Mouse (Mus musculus) cerebellum, adult 11 months (tissue): ENCODE results near the gene Hs6st3.

Experiments used
- DNase-seq: peaks from one replicate; pipeline ENCODE4 v3.0.0; 2022

Gene Hs6st3

GRCm38 (mm10) chr14:119667421-119667820 lies 529.3 kb downstream of the Hs6st3 start:
- no peak for DNase-seq

- no peak for DNase-seq
Observed at GRCm38 (mm10) chr14:119670836-119671587, 532.9 kb downstream of the Hs6st3 start.

DNA sequence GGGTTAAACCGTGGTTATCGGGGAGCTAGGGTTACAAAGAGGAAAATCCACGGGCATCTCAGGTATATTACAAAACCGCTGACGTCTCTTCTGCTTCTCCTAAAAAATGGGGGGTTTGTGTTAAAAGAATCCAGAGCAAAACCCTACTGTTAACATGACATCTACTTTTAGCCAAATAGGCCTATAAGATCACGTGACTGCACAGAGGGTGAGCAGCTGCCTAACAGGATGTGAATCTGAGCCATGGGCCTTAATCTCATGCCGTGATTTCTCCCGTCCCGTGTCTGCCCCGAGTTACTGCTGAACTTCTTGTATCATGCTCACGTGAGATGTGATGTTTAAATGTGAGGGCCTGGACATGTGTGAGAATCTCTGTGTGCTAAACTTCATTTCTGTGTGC lies 540.4 kb downstream of the Hs6st3 start:
- no peak for DNase-seq

DNA sequence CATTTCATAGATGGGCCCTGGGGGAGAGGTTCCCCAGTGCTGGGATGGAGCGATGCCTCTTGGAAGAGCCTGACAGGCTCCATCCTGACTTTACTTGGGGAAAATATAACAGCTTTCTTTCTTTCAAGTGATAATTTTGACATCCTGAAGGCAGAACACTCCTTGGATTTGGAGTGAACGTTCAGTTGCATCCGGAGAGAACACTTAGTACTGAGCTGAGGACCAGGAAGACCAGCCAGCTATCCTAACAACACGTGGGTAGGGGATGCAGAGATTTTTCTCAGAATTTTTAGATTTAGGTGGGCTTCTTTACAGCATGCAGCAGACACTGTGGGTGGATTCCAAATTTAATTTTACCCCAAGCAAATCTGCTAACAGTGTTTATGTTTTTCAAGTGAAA lies 541.9 kb downstream of the Hs6st3 start:
- no peak for DNase-seq

- DNase-seq = no peak
Observed at GRCm38 (mm10) chr14:119687885-119688284, 549.7 kb downstream of the Hs6st3 start.

DNA sequence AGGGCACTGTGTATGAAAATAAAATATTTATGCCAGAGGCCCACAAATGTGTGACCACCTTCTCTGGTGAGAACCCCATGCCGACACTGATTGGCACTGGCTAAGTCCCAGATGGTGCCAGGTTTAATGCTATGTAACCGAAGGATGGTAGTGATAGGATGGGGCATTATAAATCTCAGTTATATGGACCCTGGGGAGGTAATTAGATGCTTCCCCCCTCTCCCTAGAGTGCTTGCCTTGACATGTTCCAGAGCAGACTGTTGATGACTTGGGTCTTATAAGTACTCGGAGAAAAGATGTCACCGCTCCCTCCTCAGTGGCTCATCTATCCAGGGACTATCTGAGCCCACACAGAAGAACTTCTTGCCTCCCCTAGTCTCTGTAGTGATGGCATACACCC lies 561.8 kb downstream of the Hs6st3 start:
- DNase-seq = no peak

- DNase-seq = no peak
Observed at GRCm38 (mm10) chr14:119714712-119715111, 576.6 kb downstream of the Hs6st3 start.

DNA sequence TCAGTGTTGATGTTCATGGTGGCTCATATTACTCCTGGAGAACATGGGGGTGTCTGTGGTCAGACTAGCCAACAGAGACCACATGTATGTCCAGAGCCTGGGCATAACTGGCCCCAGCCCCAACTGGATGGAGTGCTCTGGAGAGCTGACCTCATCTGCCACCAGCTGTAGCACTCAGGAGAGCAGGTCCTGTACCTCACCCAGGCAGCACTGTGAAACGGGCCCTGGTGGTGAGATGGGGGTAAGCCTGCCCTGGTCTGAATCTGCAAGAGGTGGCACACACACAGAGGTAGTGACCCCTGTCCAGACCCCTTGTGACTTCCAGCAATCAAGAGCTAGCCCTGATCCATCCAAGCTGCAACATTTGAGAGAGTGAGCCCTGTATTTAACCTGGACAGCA lies 579.2 kb downstream of the Hs6st3 start:
- no peak for DNase-seq

DNA sequence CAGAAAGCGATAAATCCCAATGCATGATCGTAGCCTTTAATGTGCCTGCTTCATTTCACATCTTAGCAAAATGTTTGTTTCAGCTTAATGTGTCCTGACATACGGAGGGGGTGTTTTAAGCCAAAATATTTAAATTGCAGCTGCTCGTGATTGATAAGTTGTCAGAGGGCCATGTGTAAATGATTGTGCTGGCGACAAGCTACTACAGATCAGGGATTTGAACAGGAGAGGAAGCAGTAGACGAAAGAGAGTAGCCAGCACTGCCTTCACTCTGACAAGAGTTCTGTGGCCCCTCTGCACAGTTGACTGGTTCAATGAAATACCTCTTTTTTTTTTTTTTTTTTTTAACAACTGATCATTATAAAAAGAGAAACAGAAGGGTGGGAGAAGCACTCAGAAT lies 587.0 kb downstream of the Hs6st3 start:
- no peak for DNase-seq

DNA sequence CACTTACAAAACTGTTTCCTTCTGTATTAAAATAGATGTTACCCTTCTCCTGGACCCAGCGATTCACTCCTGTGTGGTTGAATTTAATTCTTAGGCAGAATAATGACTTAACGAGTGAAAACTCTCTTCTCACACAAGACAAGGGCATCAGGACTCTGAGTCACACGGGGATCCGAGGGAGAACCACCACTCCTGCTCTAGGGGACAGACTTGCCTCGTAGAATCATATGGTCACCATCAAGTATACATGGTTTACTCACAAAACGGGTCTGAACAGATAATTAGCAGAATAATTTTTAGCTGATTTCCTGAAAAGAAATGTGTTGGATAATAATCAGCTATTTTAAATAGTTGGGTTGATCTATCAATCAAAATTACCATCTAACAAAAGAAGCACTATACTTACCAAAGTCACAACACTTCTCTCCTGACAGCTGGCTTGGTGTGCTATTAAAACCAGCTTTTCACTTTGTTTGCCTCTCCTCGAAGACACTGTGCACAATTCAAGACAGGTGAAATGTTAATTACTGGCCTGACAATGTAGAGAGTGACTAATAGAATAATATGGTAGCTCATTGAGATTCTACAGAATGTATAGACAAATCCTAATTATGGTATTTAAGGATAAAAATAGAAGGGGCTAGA lies 593.4 kb downstream of the Hs6st3 start:
- DNase-seq = no peak

- DNase-seq = no peak
Observed at GRCm38 (mm10) chr14:119732219-119732618, 594.1 kb downstream of the Hs6st3 start.

DNA sequence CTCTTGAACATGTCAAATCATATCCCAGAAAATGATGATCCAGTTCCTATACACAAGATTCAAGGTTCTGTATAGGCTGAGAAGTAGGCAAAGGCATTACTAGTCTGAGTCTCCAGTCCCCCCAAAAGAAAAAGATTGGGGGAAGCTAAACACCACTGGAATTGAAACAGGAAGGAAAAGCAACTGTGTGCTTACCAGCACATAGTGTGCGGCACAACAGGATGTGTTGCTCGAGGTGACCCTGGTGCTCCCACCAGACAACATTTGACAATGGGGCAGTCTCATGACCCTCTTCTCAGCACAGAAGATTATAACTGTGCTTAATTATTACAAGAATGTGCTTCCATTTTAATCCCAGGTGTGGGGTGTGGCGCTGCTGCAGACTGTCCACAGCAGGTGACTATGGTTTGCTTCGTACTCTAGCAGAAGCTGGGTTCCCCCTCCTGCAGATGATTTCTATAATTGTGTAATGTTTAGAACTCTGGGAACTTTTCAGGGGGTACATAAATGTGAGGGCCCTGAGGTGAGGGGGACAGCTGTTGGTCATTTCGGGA lies 599.3 kb downstream of the Hs6st3 start:
- DNase-seq = no peak

DNA sequence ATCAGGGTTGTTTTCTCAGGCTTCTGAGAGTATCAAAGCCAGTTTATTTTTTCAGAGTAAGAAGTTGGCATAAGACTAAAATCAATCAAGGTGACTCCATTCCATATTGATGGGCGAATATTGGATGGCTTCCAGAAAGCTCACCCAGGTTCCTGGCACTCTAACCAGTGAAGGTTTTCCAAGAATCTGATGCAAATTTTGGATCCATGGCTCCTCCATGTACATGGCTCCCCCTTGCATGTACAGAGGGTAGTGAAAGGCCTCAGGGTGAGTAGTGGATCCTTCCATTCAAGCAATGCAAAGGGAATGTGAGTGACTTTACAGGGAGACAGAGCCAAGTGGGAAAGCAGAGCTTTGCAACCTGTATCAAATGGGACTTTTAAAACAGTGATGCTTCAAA lies 603.6 kb downstream of the Hs6st3 start:
- DNase-seq = no peak

GRCm38 (mm10) chr14:119761376-119761775 lies 623.2 kb downstream of the Hs6st3 start:
- DNase-seq = no peak

DNA sequence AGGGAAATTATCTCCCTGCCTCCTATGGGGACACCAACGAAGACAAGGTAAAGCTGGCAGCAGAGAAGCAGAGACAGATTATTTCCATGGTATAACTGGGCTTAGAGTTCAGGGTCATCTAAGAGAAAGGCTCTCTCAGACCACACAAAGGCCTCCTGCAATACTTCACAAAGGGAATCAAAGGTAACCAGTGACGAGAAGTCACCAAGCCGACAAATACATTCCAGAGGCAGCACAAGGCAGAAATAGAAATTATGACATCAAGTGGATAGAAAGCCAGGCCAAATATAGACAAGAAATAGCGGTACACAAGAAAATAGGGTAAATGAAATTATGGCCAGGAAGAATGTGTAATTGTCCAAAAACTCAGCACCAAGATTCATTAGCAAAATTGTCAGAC lies 633.9 kb downstream of the Hs6st3 start:
- no peak for DNase-seq

DNA sequence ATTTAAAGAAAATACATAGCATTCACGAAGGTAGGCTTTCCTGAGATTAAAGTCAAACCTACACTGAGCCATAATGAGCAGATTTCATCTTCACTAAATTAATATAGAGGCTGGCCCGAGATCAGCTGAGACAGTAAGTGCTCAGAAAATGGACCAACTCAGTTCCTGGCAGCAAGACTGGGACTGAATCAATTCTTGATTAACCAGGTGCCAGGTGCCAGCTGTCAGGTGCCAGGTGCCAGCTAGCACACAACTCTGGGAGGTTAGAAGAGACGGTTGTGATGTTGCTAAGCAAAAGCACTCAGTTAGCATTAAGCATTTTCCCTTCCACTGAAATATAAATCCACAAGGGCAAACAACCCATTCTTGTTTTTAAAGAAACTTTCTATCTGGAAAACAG lies 638.1 kb downstream of the Hs6st3 start:
- no peak for DNase-seq

DNA sequence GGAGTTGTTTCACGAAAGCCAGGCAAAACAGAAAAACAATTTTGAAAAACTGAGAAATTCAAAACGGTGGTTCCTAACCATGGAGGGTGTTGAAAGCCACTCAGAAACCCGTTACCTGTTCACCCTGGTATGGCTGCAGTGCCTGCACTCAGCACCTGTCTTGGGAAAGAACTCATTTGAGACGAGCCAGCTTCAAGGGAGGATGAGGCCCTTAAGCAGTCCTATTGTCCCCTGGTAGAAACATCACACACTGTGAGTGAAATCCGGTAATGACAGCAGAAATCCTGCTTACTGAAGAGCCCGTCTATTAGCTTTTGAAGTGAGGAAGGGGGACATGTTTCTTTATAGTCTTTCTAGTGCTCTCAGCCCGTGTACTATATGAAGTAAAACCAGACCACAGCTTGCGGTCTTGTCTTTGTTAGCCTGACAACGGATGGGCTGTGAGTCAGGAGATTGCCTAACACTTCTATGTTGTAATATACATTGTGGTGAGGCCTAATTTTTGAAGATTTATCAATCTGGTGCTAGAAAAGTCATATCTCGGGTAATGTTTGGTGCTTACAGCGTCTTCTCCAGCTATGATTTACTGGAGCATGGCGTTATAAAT lies 641.9 kb downstream of the Hs6st3 start:
- DNase-seq = no peak

DNA sequence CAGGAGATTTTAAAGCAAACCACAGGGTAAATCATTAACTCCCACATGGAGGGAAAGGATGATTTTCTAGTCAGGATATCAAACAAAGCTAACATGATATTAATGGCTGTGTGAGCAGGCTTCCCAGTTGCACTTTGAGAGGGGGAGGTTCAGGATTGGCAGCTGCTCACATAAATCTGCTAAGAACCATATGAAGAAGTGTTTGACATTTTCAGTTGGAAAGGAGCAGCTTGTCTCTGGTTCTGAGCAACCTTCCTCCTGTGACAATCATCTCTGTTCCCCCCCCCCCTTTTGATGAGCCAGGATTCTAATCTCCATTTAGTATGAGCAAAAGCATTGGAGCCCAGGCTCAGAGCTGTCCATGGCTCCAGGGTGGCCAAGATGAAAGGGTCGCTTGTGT lies 643.0 kb downstream of the Hs6st3 start:
- DNase-seq = no peak

GRCm38 (mm10) chr14:119789457-119789856 lies 651.3 kb downstream of the Hs6st3 start:
- DNase-seq = no peak

DNA sequence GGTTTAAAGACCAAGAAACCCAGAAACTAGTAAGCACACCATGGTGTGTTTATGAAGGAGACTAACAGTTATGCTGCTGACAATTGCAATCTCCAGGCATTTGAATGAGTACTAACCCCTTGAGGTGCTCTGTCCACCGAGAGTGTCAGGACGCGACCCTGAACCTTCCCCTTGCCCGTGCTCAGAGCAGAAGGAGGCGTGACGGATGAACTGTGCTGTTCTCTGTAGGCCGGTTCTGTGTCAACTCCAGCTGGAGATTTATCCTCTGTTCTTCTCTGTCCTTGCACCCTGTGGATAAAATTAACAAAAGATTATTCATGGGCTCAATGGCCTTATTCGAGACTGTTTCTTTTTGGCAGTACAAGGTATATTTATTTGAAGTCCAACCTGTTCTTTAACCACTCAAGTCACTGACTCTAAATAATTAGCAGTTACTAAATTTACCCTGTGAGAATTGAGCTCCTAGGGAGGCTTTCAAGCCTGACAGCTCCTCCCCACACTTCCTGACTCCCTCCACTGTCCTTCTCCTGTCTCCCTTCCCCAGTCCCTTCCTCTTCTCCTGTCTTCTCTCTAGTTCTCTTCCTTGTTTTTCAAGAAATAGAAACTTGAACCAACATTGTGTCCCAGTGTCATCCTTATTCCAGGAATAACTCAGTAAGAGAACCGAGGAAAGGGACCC lies 659.2 kb downstream of the Hs6st3 start:
- no peak for DNase-seq

DNA sequence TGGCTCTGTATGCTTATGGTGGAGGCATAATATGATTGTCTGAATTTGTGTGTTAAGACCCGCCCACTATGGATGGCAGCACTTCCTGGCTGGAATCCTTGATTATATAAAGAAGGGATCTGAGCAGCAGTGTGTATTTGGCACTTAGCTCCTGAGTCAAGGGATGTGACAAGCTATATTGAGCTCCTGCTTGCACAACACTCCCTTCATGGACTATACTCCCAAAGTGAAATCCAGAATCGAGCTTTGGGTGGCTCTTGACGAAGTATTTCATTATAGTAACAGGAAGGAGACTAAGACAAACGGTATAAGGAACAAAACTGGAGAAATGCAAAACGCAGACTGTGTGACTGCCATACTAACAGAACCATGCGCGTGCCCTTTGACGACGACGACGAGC lies 660.4 kb downstream of the Hs6st3 start:
- DNase-seq = no peak

- no peak for DNase-seq
Observed at GRCm38 (mm10) chr14:119800856-119801255, 662.7 kb downstream of the Hs6st3 start.

DNA sequence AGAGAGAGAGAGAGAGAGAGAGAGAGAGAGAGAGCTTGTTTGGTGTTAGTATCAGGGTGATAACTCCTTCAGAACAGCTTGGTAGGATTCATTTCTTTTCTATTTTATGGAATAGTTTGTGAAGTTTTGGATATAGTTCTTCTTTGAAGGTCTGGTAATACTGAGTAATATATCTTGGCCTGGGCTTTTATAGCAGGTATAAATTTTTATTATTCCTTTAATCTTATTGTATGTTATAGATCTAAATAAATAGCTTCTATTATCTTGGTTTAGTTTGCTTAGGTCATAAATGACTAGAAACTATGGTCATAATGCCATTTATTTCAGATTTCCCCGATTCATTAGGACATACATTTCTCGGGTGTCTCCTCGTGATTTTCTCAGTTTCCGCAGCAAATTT lies 675.8 kb downstream of the Hs6st3 start:
- DNase-seq = no peak

GRCm38 (mm10) chr14:119815616-119816015 lies 677.5 kb downstream of the Hs6st3 start:
- DNase-seq = no peak
